Mouse (Mus musculus): ENCODE data around the gene Uqcr10. TPM values are rescaled to one million over a fixed set of nuclear protein-coding genes. Genes with fewer than 3 reads are reported as not detected.
"Not testable (repeated sequence)": the region's sequence is repeated elsewhere in the genome, so short reads cannot be mapped to it uniquely, and the experiment has no call there.

The Uqcr10 gene
- total RNA-seq, 2 experiments from 2014 or later: 19.2 to 40.7 TPM

DNA sequence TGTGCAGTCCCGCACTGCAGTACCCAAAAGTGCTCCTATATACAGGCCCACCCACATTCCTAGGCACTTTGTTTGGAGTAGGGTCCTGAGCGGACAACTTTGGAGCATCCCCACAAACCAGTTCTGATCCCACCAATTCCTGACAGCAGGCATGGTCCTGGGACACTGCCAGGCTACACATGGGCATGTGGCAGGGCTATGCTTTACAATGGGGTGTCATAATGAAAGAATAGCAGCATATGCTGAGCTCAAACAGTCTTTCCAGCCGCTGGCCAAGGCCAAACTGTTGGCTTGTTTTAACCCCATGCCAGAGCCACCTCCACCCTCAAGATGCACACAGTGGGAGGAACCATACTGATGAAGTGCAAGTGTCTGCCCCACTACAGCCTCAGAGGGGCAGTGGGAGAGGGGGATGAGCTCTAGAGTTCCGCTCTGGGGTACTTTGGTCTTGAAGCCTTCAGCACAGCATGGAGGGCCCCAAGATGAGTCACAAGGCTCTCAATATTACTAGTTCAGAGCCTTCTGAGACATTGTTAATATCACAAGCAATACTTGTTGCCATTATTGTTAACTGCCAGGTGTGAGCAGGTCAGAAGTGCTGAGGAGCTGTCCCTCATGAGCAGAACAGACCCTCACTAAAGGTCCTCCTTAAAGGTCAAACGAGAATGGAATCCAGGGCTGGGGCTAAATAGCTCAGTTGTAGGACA lies 12.5 kb upstream of the Uqcr10 start:
- no peak for ATAC-seq (replicated peaks; ENCODE audit: low FRiP score, poor library complexity, severe bottlenecking)

DNA sequence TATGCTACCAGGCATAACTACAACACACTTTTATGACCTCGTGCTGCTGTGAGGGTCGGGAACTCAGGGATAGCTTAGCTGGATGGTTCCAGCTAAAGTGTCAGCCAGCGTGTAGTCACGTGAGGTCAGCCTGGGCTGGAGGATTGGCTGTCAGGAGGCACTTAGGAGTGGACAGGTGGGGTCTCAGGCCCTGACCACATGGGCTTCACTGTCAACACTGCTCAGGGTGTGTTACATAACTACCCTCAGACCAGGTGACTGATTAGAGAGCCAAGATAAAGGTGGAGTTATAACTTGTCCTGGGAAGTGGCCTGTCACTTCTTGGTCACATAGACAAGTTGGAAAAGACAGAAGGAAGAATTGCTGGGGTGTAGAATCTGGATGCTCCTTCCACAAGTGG lies 11.5 kb upstream of the Uqcr10 start:
- ATAC-seq (replicated peaks; ENCODE audit: low FRiP score, poor library complexity, severe bottlenecking): no peak

DNA sequence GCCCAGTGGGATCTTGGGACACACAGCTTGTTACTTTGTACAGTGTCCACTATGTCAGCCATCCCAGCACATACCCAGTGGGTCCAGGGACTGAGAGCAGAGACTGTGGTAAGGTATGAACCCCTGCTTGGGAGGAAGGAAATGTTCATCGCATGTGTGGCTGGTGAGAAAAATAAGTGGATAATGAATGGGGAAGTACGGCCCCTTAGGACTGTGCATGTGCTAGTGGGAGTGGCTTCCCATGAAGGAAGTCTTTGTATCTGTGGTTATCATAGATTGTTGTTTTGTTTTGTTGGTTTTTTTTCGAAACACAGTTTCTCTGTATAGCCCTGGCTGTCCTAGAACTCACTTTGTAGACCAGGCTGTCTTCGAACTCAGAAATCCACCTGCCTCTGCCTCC lies 10.6 kb upstream of the Uqcr10 start:
- ATAC-seq (replicated peaks; ENCODE audit: low FRiP score, poor library complexity, severe bottlenecking): no peak

DNA sequence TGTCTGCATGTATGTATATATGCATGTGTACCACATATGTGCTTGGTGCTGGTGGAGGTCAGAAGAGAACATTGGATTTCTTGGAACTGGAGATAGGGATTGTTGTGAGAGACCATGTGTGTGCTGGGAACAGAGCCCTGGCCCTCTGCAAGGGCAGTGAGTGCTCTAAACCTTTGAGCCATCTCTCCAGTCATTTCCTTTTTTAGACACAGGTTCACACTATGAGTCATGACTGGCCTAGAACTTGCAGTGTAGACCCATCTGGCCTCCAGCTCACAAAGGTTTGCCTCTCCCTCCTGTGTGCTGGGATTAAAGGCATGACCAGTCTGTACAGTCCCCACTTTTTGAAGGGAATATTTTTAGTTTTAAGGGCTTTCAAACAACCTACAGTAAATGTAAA lies 8.7 kb upstream of the Uqcr10 start:
- ATAC-seq (replicated peaks; ENCODE audit: low FRiP score, poor library complexity, severe bottlenecking): no peak

DNA sequence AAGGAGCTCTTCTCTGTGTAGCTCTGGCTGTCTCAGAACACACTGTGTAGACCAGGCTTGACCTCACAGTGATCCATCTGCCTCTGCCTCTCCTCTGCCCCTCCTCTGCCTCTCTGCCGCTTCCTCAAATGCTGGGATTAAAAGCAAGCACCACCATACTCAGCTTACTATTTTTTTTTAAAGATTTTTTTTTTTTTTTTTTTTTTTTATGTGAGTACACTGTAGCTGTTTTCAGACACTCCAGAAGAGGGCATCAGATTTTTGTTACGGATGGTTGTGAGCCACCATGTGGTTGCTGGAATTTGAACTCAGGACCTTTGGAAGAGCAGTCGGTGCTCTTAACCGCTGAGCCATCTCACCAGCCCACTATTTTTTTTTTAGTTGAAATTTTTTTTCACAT lies 6.0 kb upstream of the Uqcr10 start:
- ATAC-seq (replicated peaks; ENCODE audit: low FRiP score, poor library complexity, severe bottlenecking): not testable (repeated sequence)

DNA sequence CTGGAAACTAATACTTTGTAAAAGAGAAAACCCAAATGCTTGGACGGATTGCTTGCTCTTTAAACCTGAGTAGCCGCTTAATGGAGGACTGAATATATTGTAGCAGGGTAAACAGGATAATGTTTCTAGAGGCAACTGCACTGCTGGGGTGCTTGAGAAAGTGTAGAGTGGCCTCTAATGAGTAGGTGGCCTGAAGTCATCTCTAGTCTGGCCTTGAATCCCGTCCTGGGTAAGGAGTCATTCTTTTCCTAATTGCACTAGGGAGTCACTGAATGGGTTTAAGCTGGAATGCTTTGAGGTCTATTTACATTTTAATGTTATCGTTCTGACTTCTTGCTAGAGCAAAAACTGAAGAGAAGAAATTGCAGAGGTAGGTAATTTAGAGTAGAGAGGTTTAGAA lies 1.0 kb upstream of the Uqcr10 start:
- no peak for ATAC-seq (replicated peaks; ENCODE audit: low FRiP score, poor library complexity, severe bottlenecking)

DNA sequence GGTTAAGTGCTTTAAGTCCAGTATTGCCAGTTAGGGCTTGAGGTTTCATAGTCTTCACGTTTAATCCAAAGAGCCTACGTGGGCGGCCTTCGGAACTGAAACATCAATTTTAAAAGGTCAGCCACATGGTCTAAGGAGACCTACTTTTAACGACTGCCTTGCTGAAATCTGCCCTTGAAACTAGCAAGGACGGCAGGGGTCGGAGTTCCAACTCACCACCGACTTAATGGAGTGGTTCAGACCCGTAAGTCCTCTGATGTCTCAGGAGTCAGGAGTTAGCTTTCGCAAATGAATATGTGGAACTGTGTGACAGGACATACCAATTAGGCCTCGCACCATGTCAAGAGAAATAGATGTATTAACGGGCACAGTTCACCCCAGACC lies 462 bp downstream of the Uqcr10 start:
- ATAC-seq (replicated peaks; ENCODE audit: low FRiP score, poor library complexity, severe bottlenecking): peak; percentile 28

DNA sequence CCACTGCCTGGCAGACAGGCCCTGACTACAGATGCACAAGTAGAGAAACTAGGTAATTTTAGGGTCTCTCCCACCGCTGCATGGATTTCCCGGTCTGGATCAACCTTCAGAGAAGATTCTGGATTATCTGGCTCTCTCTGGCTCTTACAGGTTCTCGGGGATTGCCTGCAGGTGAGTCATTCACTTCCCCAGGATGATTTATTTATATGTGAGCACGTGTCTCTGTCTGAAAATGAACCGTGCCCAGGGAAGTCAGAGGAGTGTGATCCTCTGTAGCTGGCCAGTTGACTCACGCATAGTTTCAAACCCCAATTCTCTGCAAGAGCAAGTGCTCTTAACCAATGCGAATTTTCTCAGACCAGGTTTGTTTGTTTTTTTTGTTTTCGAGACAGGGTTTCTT lies 3.4 kb downstream of the Uqcr10 start:
- no peak for ATAC-seq (replicated peaks; ENCODE audit: low FRiP score, poor library complexity, severe bottlenecking)

DNA sequence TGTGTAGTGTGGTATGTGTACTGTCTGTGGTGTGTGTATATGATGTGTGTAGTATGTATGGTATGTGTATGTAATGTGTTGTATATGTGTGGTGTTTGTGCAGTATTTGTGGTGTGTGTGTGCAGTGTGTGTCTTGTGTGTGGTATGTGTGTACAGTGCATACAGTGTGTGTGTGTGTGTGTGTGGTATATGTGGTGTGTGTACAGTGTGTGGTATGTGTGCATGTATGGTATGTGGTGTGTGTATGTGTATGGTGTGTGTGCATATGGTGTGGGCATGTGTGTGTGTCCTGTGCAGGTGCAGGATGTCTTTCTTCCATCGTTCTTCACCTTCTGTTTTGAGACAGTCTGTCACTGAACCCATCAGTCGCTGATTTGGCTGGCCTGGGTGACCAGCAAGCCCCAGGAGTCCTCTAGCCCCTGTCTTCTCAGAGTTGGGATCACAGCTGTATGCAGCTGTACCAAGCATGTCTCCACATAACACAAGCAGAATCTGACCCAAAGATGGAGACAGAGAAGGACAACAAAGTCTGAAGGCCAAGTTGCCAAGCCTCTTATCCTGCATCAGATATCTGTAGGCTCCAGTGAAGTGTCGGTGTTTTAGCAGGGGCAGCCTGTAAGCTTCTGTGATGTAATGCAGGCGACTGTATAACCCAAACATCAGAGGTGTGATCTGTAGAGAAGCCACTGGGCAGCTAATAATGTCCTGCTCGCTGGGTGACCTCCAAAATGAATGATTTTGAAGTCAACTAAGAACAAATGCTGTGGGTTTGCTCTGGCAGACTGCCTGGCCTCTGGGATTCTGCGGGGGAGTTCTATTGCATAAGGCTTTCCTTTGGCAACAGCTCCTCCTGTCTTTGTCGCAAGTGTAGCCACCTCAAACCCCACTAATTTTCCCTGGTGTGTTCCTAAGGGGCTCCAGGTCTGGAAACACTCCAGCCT lies 6.8 kb downstream of the Uqcr10 start:
- 0 out of 2 replicates have a peak, but pooled peaks have one; percentile 18 for ATAC-seq (replicated peaks; ENCODE audit: low FRiP score, poor library complexity, severe bottlenecking)

DNA sequence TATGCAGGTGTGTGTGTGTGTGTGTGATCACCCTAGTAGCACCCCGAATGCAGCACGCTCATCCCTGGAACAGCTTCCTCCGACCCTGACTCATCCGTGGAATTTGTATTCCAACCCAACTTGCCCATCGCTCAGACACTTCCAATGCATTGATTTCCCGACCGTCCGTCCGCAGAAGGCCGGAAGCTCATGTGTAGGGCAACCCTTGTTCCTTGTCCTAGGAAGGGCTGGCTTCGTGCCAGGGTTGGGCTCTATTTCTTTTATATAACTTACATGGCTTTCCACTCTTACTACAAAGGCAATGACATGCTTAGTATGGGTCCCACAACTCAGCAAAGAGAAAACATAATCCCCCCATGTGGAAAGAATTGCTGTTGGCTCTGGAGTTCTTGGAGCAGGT lies 12.0 kb downstream of the Uqcr10 start:
- ATAC-seq (replicated peaks; ENCODE audit: low FRiP score, poor library complexity, severe bottlenecking): no peak

DNA sequence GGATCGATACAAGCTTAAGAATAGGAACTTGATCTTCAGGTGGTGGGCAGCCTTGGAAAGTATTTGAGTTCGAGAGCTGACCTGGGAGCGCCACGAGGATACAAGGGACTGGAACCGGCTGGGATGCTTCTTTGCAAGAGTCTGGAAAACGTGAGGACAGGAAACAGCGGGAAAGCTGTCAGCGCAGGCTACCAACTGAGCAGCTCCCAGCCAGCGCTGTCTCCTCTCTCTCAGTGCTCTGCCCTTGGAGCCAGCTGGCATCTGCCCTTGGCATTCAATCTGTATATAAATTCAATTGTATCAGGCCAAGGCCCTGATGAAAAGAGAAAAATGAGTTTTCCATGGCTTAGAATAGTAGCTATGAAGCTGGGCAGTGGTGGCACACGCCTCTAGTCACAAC lies 12.9 kb downstream of the Uqcr10 start:
- ATAC-seq (replicated peaks; ENCODE audit: low FRiP score, poor library complexity, severe bottlenecking): no peak

DNA sequence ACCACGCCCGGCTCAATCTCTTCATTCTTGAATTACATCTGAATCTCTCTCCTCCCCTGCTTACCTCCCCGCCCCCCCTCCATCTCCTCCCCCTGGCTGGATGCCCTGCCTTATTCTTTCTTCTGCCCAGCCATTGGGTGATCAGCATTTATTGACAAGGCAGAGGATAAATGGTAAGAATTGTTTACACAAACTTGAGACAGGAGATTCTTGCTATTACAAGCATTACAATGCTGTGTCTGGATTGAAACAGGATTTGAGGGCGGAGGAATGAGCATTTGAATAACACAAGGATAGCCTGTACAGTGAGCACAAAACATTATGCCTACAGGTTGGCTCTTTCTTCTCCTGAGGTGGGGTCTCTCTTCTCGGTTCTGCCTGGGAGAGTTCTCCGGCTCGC lies 13.8 kb downstream of the Uqcr10 start:
- no peak for ATAC-seq (replicated peaks; ENCODE audit: low FRiP score, poor library complexity, severe bottlenecking)

DNA sequence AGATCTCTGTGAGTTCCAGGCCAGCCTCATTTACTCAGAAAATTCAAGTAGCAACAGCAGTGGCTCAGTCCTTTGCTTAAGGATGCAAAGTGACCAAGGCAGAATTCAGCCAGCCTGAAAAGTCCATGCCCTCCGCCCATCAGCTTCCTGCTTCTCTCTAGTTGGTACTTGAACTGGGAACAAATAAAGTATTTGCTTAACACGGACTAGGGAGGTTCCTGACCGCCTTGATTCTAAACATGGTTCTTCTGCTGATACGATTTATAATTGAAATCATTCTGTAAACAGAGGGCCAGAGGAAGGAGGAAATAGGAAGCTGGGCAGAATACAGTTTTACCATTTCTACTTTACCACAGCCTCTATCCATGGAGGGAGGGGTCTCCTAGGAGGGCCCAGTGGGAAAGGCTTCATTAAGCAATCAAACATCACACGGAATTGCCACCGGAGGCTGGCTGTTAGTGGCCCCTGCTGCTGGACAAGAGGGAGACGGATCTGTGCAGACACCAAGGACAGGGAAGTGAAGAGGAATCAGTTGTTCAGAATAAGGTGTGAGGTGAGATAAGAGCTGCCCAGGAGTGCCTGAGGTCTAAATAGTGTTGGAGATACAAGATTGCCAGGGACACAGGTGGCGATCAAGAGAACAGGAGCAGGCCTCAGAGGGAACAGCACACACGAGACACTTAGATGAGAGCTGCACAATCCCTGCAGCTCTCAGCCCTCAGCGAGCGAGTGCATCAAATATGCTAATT lies 15.3 kb downstream of the Uqcr10 start:
- no peak for ATAC-seq (replicated peaks; ENCODE audit: low FRiP score, poor library complexity, severe bottlenecking)

DNA sequence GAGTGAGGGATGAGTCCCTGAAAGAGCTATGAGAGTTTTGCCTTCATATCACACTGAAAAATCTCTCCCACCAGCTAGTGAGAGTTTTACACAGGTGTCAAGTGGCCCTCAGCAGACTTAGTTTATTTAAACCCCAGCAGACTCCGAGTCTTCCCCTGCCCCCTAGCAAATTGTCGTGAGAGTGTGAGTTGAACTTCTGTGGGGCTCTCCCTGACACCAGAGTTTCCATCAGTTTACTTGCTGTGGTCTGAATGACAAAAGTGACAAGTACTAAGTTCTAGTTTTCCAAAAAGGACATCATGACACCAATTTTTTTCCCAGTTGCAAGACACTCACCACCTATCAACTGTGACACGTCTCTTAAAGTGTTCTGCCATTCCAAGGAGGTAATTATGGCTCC lies 16.3 kb downstream of the Uqcr10 start:
- no peak for ATAC-seq (replicated peaks; ENCODE audit: low FRiP score, poor library complexity, severe bottlenecking)

DNA sequence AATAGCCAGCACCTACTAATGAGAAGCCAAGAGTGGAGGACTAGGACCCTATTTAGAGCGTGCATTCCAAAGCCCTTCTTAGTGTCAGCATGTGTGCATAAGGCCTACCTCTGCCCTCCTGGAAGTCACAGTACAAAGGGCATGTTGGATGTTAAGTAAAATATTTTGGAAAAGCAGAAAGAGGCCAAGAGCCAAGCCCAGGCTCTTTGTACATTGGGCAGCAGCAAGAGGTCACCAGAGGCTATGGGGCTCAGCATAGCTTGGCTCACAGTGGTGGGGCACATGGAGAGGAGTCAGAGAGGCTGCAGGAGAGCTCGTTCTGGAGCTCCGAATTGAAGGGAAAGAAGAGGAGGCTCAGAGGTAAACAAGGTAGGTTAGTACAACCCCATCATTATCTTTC lies 17.1 kb downstream of the Uqcr10 start:
- ATAC-seq (replicated peaks; ENCODE audit: low FRiP score, poor library complexity, severe bottlenecking): no peak

DNA sequence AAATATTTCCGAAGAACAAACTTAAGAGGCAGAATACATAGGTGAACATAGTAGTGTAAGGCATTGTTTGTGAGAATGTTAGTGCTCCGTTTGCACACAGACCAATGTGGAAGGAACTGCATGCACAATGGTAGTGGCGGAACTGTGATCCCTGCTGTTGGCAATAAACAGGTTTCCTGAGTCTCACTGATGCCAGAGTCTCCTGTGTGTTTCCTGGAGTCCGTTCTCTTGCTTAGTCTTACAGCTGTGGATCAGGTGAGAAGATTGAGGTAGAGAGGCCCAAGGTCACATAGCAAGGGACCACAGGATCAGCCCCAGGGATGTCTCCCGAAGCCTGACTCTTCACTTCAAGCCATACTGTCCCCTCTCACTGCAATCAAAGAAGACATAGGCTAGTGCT lies 18.6 kb downstream of the Uqcr10 start:
- ATAC-seq (replicated peaks; ENCODE audit: low FRiP score, poor library complexity, severe bottlenecking): no peak

DNA sequence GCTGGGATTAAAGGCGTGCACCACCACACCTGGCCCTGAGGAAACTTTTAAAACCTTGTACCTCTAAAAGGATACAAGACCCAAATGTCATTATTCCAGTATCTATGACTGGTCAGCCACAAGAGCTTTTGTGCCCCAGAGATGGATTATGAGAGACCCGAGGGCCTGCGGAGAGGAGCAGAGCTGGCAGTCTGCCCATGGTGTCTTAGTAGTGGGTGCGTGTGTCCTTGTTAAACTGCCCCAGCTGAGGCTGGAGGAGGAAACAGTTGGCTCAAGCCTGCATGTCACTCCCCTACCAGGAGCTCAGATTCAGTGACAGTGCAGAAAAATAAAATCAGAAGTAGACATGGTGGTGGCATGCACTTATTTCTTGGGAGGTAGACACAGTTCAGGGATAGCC lies 19.1 kb downstream of the Uqcr10 start:
- no peak for ATAC-seq (replicated peaks; ENCODE audit: low FRiP score, poor library complexity, severe bottlenecking)

DNA sequence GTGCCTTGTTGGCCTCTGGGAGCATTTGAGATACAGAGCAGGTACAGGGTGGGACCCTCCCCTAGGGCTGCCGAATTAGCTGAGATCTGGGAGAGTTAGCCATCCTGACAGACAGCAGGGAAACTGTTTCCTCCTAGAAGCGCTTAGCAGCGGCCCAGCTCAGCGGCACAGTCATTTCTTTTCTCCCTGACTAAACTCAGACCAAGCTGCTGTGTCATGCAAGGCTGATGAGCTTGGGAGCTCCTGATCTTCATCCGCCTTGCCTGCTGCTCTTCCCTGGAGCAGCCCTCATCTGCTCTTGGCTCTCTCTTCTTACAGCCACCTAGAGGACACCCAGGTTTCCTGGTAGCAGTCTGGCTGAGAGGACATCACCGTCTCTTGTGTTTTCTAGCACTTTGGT lies 20.0 kb downstream of the Uqcr10 start:
- ATAC-seq (replicated peaks; ENCODE audit: low FRiP score, poor library complexity, severe bottlenecking): no peak

DNA sequence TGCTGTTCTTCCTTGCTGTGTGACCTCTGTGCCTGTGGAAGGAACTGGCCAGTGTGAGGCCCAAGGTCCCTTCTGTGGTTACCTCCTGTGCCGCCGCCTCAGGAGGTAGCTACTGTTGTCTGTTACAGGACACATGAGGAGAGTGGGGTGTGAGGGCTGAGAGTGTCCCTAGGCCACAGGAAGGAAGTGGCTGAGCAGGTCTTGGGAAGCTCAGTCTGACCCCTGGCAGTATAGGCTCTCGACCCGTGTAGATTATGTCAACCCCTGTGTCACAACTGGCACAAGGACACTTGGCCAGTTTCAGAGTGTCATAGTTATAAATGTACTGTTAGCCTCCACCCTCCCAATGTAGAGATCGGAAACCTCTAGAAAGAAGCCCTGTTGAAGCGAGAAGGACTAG lies 20.6 kb downstream of the Uqcr10 start:
- ATAC-seq (replicated peaks; ENCODE audit: low FRiP score, poor library complexity, severe bottlenecking): no peak

DNA sequence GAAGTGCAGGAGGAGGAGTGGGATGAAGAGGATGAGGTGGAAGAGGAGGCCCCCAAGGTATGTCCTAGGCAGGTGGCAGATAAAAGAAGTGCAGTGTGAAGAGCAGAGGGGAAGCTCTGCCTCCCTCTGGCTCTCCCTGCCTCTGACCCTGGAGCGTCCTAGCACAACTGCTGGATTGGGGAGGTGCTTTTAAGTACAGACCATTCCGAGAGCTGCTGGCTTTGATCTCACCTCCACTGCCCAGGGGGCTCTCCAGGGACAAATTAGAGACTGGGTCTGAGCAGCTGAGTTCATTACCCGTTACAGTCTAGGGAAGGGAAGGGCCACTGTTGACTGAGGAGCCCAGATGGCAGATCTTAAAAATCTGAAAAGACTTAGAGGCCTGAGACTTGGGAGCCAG lies 24.0 kb downstream of the Uqcr10 start:
- no peak for ATAC-seq (replicated peaks; ENCODE audit: low FRiP score, poor library complexity, severe bottlenecking)

DNA sequence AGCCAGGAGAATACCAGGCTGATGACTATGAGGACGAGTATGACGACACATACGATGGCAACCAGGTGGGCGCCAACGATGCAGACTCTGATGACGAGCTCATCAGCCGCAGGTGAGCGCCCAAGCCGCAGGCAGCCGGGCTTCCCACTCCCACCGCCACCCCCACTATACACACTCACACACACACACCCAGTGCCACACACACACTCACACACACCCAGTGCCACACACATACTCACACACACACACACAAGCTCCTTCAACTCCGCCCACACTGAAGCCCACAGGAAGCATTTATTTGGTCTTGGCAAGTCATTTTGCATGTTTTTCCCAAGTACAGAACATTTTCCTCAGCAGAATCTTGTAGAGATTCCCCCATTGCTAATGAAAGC lies 24.7 kb downstream of the Uqcr10 start:
- no peak for ATAC-seq (replicated peaks; ENCODE audit: low FRiP score, poor library complexity, severe bottlenecking)
